Mouse (Mus musculus) heart, postnatal 25 days (tissue): ENCODE results near the gene Hist1h2af. TPM values are rescaled to one million over a fixed set of nuclear protein-coding genes. Genes with fewer than 3 reads are reported as not detected.

Experiments used
- DNase-seq: peaks from one replicate; pipeline ENCODE4 v3.0.0; 2022; ENCODE audit warnings: low spot score
- intact Hi-C: fragments of 180-260 bp; cut with DNase I; formaldehyde crosslinking; loops from one replicate; pipeline ENCODE4 v1.15.1; 2025
- total RNA-seq, 2 experiments: library from RNA; stranded (reverse); gene quantifications; 2 replicates each; pipeline ENCODE4 v1.2.3; 2021

Gene Hist1h2af
- total RNA-seq, 2 experiments from 2014 or later, result 13.7 to 25.9 TPM

DNA sequence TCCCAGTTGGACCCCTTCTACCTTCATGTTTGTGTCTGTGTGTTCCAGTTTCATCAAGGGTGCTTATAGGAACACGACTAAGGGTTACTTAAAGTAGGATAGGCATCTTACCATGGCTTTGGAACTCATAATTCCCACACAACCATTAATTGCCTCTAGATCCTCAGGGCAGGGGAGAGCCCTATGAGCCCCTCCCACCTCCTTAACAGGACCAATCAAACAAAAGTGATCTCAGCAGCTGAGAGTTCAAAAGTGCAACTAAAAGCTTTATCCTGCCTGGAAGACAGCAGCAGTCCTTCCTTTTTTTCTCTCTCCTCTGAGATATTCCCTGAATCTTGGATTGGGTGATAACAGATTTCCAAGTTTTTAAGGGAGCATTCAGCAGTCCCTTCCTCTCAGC lies 23.6 kb upstream of the Hist1h2af start:
- DNase-seq, result no peak
- intact Hi-C loops, result loop anchor here (10.0 kb wide), 1 partner anchor 1565 kb away; the partner anchor contains the start of gene Zfp184

- intact Hi-C loops, result loop anchor here (10.0 kb wide), 1 partner anchor 1569 kb away; the partner anchor contains the start of gene Zfp184
- no peak for DNase-seq
Observed at GRCm38 (mm10) chr13:23513517-23513916, 20.2 kb upstream of the Hist1h2af start.

- no peak for DNase-seq
- intact Hi-C loops, result loop anchor here (5.0 to 10.0 kb wide), 2 partner anchors 1493 to 1570 kb away; partner anchors contain the start of gene Zfp184
Observed at GRCm38 (mm10) chr13:23515281-23515680, 18.4 kb upstream of the Hist1h2af start.

- intact Hi-C loops, result loop anchor here (2.0 to 10.0 kb wide), 3 partner anchors 69 to 1571 kb away; partner anchors contain the start of gene Zfp184
- DNase-seq, result no peak
Observed at GRCm38 (mm10) chr13:23515826-23516620, 17.7 kb upstream of the Hist1h2af start.

DNA sequence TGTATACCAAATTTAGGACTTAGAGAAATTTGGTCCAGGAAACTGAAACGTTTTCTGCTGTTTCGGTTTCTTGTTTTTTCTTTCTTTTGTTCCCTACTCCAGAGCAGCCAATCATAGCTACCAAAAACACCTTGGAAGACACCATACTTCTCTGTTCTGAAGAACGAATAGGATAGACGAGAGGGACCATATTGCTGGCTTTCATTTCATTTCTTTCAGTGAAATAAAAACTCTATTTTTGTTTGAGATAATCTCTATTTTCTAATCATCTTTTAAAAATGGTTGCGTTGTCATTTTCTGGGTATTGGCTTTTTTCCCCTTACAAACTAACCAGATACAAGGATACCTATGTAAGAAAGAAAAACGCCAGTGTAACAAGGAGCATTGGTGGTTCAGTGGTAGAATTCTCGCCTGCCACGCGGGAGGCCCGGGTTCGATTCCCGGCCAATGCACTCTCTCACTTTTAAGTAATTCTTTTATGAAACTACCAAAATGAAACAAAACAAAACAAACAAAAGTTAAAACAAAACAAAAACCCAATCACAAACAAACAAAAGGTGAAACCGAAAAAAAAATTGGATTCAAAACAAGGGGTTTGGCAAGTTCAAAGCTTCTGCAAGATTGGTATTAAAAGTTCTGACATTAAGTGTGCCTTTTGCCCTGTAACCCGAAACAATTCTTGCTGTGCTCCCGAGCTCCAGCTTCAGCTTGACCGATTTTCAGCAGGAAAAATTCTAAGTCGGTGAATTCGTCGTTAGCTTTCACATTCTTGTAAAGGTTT lies 16.7 kb upstream of the Hist1h2af start:
- peak; percentile 35 for DNase-seq
- intact Hi-C loops, result loop anchor here (1.0 to 10.0 kb wide), 4 partner anchors 67 to 1572 kb away; partner anchors contain the start of gene Zfp184

GRCm38 (mm10) chr13:23517603-23518294 lies 16.0 kb upstream of the Hist1h2af start:
- intact Hi-C loops, result loop anchor here (1.0 to 10.0 kb wide), 5 partner anchors 67 to 1573 kb away; partner anchors contain the start of gene Zfp184
- DNase-seq, result peak; percentile 71

DNA sequence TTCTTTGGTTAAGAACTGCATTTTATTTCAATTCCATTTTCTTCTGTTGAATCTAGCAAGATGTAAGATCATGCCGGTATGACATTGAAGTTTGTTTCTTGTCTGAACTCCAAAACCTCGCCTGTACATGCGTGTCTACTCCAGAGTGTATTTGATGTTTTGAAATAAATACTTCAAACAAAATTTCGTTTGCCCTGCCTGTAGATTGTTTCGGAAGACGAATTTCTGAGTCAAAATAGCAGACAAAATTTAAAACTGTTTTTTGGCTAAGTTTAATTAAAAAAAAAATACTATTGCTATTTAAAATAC lies 15.5 kb upstream of the Hist1h2af start:
- no peak for DNase-seq
- intact Hi-C loops, result loop anchor here (2.0 to 10.0 kb wide), 3 partner anchors 81 to 1573 kb away; partner anchors contain the start of gene Zfp184

DNA sequence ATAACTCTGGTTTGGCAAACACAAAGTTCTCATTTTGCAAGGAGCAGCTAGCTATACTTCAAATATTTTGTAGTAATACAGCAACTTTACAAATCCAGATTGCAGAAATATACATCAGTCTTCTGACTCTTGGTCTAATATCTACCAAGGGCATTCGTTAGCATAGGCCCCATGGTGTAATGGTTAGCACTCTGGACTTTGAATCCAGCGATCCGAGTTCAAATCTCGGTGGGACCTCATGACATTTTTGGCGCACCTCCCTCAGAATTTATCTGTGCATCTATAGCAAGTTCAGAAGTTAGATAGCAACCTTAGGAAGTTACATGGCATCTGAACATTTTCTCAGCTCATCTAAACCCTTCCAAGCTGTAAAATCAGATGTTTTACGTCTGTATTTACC lies 14.8 kb upstream of the Hist1h2af start:
- intact Hi-C loops, result loop anchor here (2.0 to 10.0 kb wide), 3 partner anchors 82 to 1574 kb away; partner anchors contain the start of gene Zfp184
- peak; percentile 28 for DNase-seq

DNA sequence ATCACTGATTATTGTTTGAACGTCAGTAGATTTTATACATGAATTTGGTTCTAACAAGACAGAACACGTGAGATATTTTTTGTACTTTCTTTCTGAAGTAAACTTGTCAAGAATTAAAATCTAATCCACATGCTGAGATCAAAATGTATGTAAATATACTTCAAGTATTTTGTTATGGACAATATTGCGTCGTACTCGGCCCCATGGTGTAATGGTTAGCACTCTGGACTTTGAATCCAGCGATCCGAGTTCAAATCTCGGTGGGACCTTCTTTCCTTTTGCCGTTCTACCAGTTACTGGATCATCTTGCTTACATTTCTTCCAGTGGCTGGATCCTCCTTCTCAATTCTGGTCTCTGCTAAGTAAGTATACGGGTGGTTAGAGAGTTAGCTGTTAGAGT lies 14.3 kb upstream of the Hist1h2af start:
- intact Hi-C loops, result loop anchor here (2.0 to 10.0 kb wide), 3 partner anchors 83 to 1575 kb away; partner anchors contain the start of gene Zfp184
- DNase-seq, result peak; percentile 42

DNA sequence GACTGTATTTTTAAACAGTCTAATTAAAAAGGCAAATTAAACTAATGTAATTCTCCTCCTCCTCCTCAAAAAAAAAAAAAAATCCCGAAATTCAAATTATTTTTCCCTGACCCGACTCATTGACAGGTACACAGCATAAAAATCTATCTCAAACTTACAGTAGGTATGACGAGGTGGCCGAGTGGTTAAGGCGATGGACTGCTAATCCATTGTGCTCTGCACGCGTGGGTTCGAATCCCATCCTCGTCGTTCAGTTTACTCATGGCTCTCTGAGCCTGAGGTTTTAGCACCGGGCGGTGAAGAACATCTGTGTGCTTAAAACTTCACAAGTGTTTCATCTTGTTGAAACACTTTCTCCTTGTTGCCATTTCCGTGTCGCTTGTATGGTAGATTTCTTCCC lies 12.0 kb upstream of the Hist1h2af start:
- intact Hi-C loops, result no loop called here
- DNase-seq, result peak; percentile 47

DNA sequence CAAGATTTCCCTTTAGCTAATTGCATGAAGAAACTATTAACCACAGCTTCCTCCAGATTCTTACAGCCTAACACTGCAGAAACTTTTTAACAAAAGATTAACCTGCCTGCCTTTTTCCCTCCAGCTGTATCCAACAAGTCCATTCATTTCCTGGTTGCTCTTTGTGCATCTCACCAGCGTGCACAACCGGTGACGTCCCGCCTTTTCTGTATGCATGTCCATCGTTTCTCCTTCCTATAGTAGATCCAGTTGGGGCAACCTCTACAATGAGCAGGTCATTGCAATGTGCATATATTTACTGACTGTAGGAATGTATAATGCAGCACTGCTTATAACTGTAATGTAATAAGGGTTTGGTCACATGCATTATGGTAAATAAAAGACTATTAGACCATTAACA lies 9.7 kb upstream of the Hist1h2af start:
- no peak for DNase-seq
- intact Hi-C loops, result no loop called here

GRCm38 (mm10) chr13:23524654-23525053 lies 9.1 kb upstream of the Hist1h2af start:
- intact Hi-C loops, result loop anchor here (5.0 kb wide), 2 partner anchors 73 to 1497 kb away; no protein-coding TSS in a partner anchor
- peak; percentile 28 for DNase-seq

GRCm38 (mm10) chr13:23525901-23526300 lies 7.8 kb upstream of the Hist1h2af start:
- intact Hi-C loops, result loop anchor here (1.0 to 5.0 kb wide), 3 partner anchors 71 to 1499 kb away; no protein-coding TSS in a partner anchor
- DNase-seq, result no peak

GRCm38 (mm10) chr13:23526312-23526711 lies 7.4 kb upstream of the Hist1h2af start:
- intact Hi-C loops, result loop anchor here (1.0 to 5.0 kb wide), 3 partner anchors 71 to 1499 kb away; no protein-coding TSS in a partner anchor
- peak; percentile 74 for DNase-seq

- intact Hi-C loops, result loop anchor here (5.0 kb wide), 2 partner anchors 68 to 1502 kb away; no protein-coding TSS in a partner anchor
- no peak for DNase-seq
Observed at GRCm38 (mm10) chr13:23529005-23529404, 4.7 kb upstream of the Hist1h2af start.

DNA sequence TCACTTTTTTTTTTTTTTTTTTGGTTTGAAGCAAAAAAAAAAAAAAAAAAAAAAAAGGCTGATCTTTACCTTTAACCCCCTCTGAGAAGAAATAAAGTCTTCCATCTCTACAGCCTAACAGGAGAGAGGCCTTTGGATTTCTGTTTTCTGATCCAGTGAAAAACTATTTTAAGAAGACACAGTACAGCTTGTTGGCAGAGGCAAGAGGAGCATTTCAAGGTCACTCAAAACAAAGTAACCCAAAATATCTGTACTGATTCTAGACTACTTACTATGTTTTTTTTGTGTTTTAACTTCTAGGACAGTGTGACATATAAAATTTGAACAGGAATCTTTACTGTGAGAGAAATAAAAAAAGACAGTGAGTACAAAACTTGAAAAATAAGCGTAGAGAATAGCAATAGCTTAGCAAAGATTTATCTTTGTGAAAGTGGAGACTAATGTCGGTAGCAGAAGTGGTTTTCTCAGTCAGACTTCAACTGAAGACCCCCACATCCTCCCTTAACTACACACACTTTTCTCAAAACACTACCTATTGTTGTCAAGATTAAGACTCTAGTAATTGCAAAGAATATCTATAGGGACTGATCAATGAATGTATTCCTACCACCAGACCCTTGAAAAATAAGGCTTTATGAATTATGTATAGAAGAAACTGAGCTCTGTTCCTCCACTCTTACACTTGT lies 4.1 kb upstream of the Hist1h2af start:
- intact Hi-C loops, result loop anchor here (2.0 to 5.0 kb wide), 6 partner anchors 53 to 1817 kb away; partner anchors contain the start of genes Hist1h2be and Hist1h4d
- DNase-seq, result no peak

DNA sequence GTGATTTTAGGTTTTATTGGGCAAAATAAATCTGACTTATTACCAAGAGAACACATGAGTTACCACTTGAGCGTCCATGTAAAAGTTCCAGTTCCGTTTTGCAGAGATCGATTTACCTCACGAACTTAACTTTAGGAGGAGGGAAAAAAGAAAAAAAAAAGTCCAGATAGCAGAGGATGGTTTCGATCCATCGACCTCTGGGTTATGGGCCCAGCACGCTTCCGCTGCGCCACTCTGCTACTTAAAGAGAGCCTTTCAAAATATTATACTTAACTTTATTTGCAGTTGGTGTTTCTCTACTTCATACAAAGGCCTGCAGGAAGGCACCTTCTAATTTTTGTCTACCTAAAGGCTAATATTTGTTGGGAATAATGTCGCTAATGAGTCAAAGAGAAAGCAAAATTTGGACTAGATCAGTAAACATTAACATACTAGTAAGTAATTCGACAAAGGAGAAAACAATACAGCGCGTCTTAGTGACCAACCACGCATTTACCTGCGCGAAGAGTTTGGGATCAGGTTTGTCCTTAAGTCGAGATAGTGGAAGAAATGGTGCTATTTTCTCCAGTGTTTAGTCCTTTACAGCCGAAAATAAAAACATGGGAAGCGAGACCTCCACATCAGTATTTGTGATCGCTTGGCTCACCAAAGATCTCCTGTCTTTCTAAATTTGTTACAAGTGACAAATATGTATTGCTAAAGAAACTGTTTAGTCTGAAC lies 3.4 kb upstream of the Hist1h2af start:
- DNase-seq, result peak; percentile 40
- intact Hi-C loops, result loop anchor here (2.0 to 5.0 kb wide), 4 partner anchors 52 to 1818 kb away; partner anchors contain the start of genes Hist1h2be and Hist1h4d
